Mouse (Mus musculus) spleen, adult 18-20 months (tissue): ENCODE results near the gene Popdc2.
"Not testable (repeated sequence)": the region's sequence is repeated elsewhere in the genome, so short reads cannot be mapped to it uniquely, and the experiment has no call there.

ENCODE experiments used
- DNase-seq, 2 experiments: peaks; one replicate each; pipeline ENCODE4 v3.0.0; 2022; ENCODE audit warnings: mixed read lengths in 2 of 2

The Popdc2 gene

DNA sequence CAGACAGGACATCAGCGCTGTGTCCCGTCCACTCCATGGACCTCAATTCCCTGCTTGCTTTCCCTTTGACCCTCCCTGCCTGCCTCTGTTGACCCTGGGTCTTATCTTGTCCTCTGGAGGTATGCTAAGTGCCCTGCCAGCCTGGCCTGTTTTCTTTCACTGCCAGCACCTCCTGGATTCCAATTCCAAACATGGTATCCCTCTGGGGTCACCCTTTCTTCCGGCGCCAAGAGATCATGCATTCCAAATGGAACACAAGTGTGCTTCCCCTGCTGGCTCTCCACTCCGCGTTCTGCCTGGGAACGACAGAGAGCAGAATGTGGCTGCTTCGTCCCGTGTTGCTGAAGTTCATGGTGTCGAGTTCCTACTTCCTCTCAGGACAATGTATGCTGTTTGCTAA lies at the start of gene Popdc2:
Popdc2 (plus strand) TSS at position 277 of the 400 bp plus-strand sequence.
- DNase-seq: no peak

DNA sequence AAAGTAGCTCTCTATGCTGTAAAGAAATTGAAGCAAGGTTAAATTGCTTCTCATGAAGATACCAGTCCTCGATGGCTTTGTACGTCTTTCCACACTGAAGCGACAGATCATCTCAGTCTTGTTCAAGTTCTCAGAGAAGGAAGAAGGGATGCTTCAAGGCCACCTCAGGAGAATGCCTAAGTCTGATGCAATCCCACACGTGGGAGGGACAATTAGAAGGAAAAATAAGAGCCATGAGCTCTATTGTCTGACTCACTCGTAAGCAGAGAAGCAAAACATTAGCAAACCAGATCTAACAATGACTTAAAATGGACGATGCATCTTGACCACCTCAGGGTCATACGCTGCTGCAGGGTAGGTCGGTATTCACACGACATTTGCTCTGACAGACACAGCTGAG lies 43.5 kb upstream of the Popdc2 start:
- DNase-seq: no peak

DNA sequence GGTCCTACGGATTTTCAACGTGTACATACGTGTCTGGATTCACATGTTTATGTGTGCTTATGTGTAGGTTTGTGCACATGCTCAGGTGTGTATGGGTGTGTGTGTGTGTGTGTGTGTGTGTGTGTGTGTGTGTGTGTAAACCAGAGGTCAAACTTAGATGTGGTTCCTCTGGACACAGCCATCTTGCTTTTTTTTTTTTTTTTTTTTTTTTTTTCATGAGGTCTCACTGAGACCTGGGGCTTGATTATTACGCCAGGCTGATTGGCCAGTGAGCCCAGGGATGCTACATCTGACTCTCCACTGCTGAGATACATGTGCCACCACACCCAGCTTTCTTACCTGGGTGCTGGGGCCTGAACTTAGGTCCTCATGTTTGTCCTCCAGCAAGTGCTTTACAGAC lies 42.9 kb upstream of the Popdc2 start:
- no peak for DNase-seq

DNA sequence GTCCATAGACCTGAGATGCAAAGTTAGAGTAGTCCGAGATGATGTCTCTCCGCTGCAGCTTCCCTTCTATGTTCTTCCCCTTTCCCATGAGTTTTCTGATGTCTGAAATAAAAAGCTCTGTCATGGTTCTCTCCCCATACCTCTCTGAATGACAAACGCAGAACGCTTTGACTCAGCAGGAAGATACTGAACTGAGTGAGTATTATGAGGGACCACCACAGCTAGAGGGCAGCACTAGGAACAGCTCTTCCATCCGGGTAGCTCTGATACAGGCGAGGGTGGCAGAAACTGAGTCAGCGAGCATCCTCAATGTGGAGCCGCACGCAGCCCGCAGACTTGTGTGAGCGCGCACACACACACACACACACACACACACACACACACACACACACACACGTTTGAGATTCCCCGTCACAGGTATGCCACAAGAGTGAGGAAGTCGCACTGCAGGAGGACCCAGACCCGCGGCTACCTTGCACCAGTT lies 40.5 kb upstream of the Popdc2 start:
- peak in 1 of 2 experiments; percentile 48 for DNase-seq

DNA sequence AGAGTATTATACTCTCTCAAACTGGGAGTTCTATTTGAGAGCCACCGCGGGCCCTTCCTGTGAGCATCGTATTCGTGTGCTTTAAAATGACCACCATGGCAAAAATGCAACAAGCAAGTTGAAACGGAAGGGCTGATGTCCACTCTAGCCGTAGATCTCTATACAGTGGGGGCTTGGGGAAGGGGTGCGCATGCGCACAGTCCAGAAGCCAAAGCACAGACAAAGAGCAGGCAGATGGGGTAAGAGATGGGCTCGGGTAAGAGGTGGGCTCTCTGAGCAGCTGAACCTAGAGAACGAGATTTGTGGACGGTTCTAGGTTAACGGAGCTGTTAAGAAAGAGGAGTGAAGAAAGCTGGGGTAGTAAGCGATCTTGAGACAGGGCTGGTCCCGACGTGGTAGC lies 37.7 kb upstream of the Popdc2 start:
- no peak for DNase-seq

DNA sequence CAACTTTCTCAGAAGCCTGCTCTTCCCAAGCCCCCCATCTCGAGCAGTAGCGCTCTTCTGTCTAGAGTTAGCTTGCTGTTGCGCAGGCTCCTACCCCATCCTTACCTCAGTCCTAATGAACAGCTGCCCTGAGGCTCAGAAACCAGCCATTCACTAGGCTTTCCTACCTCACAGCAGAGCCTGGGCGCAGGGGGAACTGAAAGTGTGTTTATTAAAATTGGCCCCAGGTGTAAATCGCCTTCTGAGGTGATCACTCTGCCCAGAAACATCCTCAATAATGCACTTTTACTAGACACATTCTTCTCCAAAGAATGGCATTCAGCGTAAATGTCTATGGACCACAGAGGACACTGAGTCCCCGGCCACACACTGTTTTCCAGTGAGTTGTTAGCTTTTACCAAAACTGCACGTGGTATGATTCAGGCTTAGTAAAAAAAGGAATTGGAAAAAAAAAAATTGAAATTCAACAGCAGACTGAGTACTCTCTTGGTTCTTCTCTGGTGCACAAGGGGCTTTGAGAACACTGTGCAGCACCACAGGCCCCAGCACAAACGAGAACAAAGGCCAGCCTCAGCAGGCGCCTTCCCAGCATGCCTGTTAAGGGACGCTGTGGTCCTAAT lies 35.1 kb upstream of the Popdc2 start:
- no peak for DNase-seq

DNA sequence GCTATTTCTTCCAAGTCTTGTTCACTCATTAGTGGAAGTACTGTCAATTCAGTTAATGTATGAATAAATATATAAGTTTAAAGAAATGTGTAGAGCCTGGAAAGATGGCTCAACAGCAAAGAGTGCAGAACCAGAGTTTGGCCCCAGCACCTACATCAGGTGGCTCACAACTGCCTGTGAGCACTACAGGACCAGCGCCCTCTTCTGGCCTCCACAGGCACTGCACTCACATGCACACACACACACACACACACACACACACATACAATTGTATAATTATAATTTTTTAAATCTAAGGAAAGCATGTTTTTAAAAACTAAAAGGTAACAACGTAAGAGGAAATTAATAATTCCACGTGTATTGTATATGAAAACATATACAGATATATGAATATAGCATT lies 32.7 kb upstream of the Popdc2 start:
- DNase-seq: no peak

DNA sequence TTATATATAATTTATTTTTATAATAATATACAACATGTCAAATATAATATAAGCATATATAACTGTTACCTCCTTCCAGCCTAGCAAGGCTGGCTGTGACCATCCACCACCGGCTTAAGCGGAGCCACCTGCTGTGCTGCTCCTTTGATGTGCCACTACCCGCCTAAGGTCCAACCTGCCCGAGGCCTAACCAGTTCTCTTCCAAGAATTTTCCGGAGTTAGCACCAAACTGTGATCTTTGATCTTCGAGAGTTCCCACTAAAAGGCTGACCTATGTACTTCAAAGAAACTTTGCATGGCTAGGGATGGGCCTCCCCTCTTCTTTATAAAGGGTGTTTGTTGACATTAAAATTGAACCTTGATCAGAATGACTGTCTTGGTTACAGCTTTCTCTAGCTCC lies 27.6 kb upstream of the Popdc2 start:
- DNase-seq: no peak

DNA sequence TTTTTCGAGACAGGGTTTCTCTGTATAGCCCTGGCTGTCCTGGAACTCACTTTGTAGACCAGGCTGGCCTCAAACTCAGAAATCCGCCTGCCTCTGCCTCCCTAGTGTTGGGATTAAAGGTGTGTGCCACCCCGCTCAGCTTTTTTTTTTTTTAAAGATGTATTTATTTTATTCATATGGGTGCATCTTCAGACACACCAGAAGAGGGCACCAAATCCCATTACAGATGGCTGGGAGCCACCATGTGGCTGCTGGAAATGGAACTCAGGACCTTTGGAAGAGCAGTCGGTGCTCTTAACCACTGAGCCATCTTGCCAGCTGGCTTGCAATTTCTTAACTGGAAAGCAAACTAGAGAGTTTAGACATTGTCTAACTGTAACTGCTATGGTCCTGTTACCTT lies 23.9 kb upstream of the Popdc2 start:
- not testable (repeated sequence) for DNase-seq

DNA sequence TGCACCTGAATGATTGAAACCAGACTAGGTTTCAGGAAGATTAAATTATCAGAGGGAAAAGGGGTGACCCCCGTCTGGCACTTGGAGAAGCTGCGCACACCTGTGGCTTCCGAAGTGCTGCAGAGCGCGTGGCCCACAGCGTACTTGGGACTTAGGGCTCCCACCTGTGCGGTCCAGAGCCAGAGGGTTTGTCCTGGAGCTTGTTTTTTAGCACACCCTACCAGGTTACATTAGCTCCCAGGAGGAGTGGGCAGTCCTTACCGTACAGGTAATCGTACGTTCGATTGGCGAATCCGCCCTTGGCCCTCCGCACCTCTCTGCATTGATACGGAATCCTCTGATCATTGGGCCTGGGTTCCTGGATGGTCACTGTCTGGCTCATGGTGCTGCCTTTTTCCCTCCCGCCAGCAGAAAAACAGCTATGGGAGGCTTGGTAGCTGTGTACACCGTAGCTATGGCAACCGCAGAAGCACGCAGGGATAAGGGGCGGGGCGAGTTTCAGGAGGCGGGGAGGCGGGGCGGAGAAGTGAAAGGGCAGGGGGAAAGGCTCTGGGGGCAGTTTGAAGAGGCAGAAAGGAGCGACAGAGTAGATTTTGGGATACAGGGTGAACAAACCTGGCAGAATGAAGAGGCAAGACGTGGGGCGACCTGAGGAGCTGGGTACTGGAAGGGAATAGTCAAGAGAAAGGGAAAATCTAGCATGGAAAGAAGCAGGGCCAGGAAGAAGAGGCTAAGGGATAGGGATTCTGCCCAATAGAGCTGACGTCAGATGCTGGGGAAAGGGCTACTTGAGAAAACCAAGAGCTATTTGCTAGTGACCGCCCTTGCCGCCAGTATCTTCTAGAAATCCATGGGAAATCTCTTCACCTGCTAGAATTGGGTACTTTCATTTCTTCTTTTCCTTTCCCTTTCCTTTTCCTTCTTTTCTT lies 20.3 kb upstream of the Popdc2 start, which contains the start of gene Maats1:
Maats1 (minus strand) TSS at position 748 of the 929 bp plus-strand sequence.
- DNase-seq: peak in 1 of 2 experiments; percentile 33

DNA sequence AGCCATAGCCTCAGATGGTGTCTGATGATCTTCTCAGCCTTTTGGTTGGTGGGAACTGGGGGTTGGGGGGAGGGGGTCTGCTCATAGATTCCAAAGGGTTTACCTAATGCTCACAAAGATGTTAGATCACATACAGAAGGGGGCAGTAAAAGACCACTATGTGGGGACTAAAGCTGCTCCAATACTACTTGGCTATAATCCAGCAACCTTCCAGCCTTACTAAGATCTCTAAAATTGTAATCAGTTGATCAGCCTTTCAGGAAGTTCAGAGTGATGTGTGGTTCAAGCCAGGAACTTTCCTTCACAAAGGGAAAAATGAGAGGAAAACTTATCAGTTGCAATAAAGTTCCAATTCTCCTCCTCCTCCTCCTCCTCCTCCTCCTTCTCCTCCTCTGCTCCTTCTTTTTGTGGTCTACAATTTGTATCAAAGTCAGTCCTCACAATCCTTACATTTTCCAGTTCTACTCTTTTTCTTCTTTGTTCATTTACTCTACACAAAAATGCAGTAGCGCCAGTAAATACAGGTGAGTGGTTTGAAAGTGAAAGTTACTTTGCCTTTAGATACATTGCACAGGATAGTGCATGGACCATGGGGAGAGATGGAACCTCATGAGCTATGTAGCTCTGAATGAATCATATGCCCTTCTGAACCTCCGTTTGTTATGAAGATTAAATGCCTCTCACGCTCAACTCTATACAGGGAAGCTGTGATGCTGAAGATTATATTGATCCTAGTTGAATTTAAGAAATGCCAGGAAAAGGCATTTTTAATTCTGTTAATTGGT lies 16.9 kb upstream of the Popdc2 start:
- no peak for DNase-seq

DNA sequence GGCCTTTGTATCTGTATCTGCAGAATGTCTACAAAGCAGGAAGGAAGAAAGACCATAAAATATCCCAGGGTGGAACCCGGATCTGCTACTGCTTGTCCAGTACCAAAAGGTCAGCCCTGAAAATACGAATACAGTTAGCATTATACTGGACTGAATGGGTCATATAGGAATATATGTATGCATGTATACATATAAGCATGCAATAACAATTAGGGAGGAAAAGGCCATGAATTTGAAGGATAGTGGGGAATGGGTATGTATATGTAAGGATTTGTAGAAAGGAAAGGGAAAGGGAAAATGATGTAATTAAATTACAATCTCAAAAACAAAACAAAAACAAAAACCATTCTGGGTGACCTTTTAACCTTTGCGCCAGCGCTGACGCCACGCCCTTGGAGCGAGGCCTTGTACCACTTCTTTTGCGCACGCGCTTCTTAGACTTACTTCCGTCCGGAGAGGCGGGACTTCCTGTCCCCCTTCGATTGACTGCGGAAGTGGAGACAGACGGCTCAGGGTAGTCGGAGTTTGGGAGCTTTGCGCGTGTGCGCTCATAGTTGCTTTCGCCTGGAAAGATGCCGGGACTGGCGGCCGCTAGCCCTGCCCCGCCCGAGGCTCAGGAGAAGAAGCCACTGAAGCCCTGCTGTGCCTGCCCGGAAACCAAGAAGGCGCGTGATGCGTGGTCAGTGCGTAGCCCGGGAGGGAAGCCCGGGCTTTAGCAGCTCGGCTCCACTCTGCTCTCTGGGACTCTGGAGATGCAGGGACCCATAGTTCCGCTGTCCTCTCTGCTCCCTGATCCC lies 15.3 kb upstream of the Popdc2 start, which contains the start of the genes Cox17 and Gm21987:
Cox17 (plus strand) TSS at position 463 of the 797 bp plus-strand sequence.
Gm21987 (plus strand) TSS at position 512 of the 797 bp plus-strand sequence.
- DNase-seq: peak; percentile 81 to 84

DNA sequence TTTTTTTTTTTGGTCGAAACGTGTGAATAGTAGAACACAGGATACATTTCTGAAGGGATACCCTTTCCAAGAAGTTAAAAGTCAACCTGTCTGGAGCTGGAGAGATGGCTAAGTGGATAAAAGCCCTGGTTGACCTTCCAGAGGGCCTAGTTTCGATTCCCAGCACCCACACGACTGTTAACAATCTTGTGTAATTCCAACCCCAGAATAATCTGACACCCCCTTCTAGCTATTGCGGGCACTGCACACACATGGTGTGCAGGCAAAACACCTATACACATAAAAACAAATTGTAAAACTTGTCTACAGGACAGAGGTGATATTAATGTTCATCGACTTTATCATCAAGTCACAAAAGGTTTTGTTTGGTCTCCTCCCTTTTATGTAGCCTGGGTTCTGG lies 14.4 kb upstream of the Popdc2 start:
- DNase-seq: no peak

DNA sequence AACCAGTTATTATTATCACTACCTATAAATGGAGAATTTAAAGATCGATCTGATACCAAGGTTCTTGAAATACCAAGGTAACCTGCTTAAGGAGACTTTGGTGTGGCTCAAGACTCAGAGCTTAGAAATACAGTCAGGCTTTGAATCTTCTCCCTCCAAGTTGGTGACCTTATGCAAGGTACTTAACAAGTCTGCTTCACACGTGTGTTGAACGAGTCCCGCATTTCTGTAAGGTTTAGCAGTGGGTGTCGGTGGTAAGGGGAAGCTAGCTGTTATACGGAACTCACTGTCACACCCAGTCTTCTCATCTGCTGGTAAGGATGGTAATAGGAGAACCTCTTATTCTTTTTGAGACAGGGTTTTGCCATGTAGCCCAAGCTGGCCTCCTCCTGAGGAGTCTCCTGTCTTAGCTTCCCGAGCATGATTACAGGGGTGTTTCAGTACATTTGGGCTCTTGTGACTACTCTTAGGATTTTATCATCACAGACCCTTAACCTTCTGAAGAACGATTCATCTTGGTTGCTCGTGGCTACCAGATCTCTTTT lies 13.7 kb upstream of the Popdc2 start:
- DNase-seq: no peak

DNA sequence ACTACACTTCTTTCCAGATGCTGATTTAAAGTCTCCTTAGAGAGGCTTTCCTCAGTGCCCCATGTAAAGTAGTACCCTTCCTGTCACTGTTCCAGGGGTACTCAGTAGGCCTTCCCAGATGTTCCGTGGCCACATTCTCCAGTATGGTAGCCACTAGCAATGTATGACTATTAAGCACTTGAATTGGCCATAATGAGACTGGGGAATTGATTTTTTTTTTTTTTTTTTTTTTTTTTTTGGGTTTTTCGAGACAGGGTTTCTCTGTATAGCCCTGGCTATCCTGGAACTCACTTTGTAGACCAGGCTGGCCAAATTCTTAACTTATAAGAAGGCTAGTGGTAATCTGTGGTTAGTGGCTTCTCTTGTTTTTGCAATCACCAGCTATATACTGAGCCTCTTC lies 12.1 kb upstream of the Popdc2 start:
- DNase-seq: no peak

DNA sequence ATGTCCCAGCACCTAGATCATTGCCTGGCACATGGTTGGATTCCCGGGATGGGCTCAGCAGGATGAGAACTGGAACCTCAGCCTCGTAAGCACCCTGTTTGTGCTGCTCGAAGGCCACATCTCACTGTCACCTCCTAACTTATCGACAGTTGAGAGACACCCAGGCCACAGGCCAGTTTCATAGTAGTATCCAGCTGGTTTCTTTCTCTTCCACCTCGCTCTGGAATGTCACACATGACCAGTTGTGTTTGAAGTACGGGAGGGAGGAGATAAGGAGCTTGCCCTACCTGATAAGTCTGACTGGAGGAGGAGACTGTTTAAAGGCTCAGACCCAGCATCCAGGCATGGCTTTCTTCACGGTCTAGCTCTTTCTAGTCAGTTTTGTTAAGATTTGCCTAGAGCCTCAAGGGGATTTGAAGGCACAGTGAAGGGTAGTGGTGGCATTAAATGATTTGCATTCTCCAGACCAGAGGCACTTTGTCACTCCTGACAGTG lies 11.6 kb upstream of the Popdc2 start:
- DNase-seq: no peak

DNA sequence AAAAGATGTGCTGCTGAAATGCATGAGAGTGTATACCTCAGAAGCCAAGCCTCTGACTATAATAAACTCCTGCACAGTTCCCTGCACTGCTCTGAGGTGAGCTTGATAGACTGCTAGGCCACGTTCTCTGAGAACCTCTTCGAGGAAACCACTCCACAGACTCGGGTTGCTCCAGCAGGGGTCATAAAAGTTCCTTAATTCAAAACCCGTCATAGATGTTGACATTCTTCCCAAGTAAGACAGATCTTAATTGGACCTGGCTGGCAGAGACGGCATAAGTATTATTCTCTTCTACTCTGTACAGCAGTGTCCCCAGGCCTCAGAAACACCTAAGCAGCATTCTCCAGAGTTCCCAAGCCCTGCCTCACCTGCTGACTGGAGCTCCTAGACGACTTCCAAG lies 11.1 kb upstream of the Popdc2 start:
- no peak for DNase-seq

DNA sequence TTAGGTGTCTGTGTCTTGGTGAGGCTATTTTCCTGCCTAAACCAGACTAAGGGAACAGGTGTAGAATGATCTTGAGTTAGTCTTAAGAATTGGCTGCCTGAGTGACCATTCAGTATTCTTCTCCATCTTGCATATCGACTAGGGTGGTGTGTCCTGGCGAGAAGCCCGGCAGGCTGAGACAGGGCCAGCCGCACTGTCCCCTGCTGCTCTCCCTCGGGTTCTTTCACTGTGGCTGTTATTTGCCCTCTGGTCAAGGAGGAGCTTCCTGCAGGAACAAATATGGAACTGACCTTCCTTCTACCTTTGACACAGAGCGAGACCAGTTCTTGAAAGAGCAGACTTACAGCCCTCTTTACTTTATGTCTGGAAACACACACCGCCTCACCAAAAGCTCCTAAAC lies 10.0 kb upstream of the Popdc2 start:
- DNase-seq: no peak

DNA sequence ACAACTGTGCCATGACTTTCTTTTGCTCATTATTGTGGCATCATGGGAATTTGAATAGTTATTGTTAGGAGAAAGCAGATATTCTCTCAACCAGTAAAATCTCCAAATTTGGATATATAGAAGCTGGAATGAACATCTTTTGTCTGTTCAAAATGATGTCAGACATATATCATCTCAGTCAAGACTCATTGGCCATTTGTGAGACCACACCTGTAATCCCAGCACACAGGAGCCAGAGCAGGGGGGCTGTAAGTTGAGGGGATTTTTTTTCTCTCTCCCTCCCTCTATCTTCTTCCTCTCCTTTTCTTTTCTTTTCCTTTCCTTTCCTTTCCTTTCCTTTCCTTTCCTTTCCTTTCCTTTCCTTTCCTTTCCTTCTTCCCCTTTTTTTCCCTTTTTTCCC lies 9.2 kb upstream of the Popdc2 start:
- DNase-seq: no peak

DNA sequence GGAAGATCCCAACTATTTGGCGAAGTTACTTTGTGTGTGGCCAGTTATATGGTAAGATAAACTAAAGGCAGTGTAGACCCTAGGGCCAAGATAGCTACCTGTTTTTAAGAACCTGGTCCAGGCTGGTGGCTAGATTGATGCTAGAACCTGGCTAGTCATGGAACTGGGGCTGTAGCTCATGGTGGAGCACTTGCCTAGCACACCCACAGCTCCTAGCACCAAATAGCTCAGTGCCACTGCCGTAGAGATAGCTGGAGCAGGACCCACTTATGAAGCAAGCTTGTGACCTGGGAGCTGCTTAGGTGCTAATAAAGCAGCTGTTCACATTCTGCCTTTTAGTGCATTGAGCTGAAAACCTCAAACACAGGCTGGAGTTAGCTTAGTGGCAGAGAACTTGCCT lies 8.4 kb upstream of the Popdc2 start:
- DNase-seq: no peak

DNA sequence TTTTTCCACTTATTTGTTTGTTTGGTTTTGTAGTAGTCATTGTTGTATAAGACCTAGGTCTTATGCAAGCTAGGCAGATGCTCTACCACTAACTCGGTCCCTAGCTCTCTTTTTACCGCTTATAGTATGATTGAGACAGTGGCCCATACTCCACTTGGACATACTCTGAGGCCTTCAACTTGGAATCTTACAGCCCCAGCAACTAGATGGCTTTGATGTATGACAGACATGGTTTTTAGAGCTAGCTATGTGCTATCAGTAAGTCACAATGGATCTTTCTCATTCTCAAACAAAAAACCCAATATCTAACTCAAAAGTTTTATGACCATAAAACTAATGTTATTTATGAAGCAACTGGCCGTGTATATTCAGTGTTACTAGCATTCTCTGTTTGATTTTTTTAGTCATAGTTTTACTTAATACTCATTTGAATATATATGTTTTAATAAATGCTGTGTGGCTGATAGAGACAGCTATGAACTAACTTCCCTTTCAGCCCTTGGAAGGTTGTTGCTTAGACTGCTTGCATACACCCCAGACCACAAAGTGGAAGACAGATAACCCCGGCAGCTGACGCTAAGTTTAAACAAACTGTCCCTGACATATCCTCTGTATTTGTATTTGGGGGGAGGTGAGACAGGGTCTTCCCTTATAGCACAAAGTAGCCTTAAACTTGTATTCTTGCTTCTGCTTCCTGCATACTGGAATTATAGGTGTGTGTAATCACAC lies 7.7 kb upstream of the Popdc2 start:
- no peak for DNase-seq
